Mouse (Mus musculus) kidney, postnatal 25 days (tissue): ENCODE data around the gene Itln1.
"Not testable (repeated sequence)": the region's sequence is repeated elsewhere in the genome, so short reads cannot be mapped to it uniquely, and the experiment has no call there.

ENCODE experiments used
- DNase-seq, 2 experiments: peaks; one replicate each; pipeline ENCODE4 v3.0.0; 2021; ENCODE audit warnings: mixed read lengths in 2 of 2

Itln1 gene

DNA sequence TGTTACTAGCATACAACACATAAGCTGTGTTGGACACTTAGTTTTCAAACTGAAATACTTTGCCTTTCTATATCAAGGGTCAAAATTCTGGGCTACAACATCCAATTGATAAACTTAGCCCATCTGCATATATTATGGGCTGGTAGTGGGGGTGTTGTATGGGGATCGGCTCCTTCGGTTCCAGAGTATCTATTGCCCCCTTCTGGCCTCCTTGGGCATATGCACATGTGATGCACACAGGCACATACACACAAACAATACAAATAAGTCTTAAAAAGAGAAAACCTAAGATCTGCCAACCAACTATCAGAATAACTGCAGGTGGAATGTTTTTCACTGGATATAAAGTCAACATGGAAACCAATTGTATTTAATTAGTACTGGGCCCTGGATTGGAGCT lies 21.9 kb downstream of the Itln1 start:
- no peak for DNase-seq

DNA sequence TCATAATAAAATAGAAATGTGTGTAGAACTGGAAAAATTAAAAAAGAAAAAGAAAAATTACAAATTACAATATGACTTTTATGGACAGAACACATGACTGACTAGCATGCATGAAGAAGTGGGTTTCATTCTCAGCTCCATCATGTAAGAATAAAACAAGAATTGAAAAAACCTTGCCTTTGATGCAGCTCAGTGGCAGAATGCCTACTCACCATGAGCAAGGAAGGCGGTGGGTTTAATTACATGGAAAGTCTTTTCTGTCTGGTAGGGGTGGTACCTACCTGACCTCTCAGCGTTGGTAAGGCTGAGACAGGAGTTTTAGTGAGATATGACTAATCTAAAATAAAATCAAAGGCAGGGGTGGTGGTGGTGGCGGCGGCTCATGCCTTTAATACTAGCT lies 30.5 kb downstream of the Itln1 start:
- no peak for DNase-seq

DNA sequence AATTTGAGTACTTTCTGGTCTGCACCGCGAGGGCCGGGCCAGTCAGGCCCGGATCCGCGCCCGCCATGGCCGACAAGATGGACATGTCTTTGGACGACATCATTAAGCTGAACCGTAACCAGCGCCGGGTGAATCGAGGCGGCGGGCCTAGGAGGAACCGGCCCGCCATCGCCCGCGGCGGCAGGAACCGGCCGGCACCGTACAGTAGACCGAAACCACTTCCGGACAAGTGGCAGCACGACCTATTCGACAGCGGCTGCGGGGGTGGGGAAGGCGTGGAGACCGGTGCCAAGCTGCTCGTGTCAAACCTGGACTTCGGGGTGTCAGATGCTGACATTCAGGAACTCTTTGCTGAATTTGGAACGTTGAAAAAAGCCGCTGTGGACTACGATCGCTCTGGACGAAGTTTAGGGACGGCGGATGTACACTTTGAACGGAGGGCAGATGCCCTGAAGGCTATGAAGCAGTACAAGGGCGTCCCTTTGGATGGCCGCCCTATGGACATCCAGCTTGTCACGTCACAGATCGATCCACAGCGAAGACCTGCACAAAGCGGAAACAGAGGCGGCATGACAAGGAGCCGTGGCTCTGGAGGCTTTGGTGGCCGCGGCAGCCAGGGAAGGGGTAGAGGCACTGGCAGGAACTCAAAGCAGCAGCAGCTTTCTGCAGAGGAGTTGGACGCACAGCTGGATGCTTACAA lies 31.4 kb downstream of the Itln1 start:
- DNase-seq: peak in 1 of 2 experiments; percentile 70

DNA sequence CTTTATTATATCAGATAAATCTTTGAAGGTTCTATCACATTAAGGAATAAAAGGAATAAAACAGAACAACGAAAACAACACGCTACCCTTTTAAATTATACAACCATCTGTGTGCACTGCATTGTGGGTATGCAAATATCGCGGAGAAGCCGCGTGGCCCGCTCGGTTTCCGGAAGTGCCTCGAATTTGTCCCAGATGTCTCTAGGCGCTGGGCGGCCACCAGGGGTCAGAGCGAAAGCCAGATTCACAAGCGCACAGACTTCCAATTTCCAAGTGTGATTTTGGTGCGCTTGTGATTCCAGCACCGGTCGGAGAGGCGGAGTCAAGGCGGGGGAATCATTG lies 31.9 kb downstream of the Itln1 start, which contains the start of gene Alyref2:
Gene Alyref2 (plus strand): TSS at position 229 of the 342 bp plus-strand sequence.
- DNase-seq: peak; percentile 95

DNA sequence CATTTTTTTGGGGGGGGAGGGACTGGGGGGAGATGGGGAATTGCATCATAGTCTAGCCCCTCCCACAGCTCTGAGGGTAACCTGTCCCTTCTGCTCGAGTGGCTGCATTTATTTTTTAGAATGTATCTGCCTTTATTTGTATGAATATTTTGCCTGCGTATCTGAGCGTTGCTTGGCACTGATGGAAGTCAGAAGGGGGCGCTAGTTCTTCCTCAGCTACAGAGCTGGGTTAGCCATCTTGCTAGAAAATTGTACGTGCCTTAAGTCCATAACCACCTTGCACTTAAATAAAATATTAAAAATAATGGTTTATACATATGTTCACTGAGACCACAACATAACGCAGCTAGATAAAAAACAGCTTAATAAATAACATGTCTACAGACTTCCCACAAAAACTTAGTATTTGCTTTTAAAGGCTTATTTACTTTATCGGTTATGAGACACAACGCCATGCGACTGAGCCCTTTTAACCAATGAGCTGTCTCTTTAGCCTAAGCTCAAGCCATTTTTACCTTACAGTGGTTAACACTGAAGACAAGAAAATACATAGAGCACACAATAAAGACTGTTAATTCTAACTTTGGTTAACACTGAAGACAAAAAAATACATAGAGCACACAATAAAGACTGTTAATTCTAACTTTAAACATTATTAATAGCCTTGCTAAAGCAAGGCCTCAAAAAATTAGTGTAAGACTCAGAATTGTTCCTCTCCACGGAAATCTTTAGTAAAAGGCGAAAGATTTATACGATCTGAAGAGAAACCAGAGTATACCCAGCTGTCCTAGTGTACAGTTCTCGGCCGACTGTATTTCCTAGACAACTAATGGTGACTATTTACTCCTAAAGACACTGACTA lies 32.5 kb downstream of the Itln1 start:
- DNase-seq: peak; percentile 54 to 59

GRCm38 (mm10) chr1:171501636-171502080 lies 33.4 kb downstream of the Itln1 start:
- DNase-seq: peak; percentile 43 to 52

GRCm38 (mm10) chr1:171501016-171501610 lies 34.0 kb downstream of the Itln1 start:
- DNase-seq: no peak

GRCm38 (mm10) chr1:171499856-171500255 lies 35.2 kb downstream of the Itln1 start:
- no peak for DNase-seq

GRCm38 (mm10) chr1:171495371-171495770 lies 39.7 kb downstream of the Itln1 start:
- DNase-seq: no peak

GRCm38 (mm10) chr1:171494241-171494640 lies 40.9 kb downstream of the Itln1 start:
- no peak for DNase-seq

DNA sequence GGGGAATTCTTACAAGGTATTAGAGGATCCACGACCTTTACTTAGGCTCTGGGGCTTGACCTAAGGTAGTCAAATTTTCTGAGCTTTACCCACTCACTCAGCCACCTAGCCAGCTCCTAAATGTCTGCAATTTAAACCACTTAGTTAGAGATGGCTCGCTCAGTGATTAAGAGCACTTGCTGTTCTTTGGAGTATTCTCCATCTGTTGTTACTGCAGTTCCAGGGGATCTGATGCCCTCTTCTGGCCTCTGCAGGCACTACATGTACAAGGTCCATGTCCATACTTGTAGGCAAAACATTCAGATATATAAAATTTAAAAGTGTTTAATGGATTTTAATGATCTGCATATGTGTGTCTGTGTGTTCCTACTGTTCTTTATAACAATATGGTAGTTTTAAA lies 56.1 kb downstream of the Itln1 start:
- DNase-seq: peak; percentile 74 to 87

- peak in 1 of 2 experiments; percentile 49 for DNase-seq
These were observed 57.1 kb downstream of the Itln1 start for GRCm38 (mm10) chr1:171477758-171478545.

- DNase-seq: no peak
These were observed 58.0 kb downstream of the Itln1 start for GRCm38 (mm10) chr1:171477123-171477522.

DNA sequence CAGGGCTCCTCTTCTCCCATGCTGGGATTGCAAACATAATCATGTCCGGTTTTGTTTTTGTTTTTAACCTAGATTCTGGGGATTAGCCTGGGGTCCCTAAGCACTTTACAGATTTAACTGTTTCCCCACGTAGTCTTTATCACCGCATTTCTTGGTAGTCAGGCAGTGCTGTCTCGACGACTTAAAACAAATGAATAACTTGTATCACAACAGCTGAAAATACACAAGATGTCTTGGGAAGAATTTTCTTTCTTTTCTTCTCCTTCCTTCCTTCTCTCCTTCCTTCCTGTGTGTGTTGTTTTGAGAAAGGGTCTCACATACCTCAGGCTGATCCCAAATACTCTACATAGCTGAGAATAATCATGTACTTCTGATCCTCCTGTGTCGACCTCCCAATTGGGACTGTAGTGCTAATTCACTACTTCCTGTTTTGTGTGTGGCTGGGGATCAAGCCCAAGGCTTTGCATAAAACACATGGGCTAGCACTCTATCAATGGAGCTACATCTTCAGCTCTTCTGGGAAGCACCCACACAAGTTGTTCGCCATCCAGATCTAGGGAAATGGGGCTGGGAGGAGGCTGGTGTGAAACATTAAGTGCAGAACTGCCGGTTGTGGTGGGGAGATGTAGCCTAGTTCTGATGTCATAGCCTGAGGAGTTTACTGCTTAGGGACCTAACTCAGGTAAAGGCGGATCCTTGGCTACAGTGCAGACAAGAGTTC lies 61.0 kb downstream of the Itln1 start:
- no peak for DNase-seq

DNA sequence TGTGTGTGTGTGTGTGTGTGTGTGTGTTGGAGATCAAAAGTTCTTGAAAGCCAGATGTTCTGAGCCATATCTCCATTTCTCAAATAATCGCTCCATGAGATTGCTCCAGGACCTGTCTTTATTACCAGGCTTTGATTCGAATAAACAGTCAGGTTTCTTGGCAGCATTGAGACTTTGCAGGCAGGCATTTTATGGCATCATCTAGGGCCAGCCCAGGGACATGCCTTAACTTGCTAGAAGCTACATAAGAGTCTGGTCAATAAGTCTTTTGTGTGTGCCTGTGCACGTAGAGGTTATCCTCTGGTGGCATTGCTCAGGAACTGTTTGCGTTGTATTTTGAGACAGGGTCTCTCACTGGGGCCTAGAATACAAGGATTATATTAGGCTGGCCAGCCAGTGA lies 61.6 kb downstream of the Itln1 start:
- no peak for DNase-seq

- DNase-seq: not testable (repeated sequence)
These were observed 63.2 kb downstream of the Itln1 start for GRCm38 (mm10) chr1:171471941-171472340.

DNA sequence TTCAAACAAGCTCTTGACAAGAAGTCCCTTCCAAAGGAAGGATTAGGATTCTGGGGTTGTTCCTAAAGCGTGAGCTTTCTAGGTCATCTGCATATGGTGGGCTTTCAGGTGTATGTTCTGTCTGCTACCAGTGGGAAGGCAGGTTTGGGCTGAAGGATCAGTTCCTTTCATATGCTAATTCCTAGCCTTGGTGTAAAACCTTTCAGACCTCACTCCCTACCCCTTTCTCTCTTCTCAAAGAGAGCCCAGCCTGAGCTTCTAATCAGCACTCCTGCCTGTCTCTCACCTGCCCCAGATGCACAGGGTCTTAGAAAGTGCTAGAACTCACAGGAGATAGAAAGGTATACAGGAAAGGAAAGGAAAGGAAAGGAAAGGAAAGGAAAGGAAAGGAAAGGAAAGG lies 63.6 kb downstream of the Itln1 start:
- DNase-seq: no peak

- no peak for DNase-seq
These were observed 64.2 kb downstream of the Itln1 start for GRCm38 (mm10) chr1:171470896-171471295.

GRCm38 (mm10) chr1:171470371-171470871 lies 64.7 kb downstream of the Itln1 start:
- peak; percentile 58 to 81 for DNase-seq

DNA sequence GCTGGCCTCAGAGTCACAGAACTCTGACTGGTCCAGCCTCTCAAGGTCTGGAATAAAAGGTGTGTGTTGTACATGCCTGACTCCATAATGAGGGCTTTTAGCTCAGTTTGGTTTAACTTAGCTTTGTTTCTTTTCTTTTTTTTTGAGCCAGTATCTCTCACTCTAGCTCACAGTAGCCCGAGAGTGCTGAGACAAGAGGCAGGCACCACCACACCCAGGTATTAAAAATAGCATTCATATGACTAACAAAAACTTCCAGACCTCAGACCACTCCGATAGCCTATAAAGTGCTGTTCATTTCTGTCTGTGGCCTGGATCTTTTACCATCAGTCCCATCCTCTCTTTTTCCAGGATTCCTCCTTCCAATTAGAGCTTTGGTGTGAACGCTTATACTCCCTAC lies 65.4 kb downstream of the Itln1 start:
- no peak for DNase-seq
